Mouse (Mus musculus) CH12.LX (cell line): ENCODE results near the gene Zbp1. TPM values are rescaled to one million over a fixed set of nuclear protein-coding genes. Genes with fewer than 3 reads are reported as not detected.

ENCODE experiments used
- DNase-seq: peaks from one replicate; pipeline ENCODE4 v3.0.0-alpha.2; 2013; ENCODE audit errors: extremely low read depth
- H3K27ac ChIP-seq: 2 replicates; pipeline ENCODE4 v1.5.1; 2012; ENCODE audit warnings: low read depth, mild to moderate bottlenecking, control low read depth, moderate library complexity; ENCODE audit not compliant: insufficient read depth
- H3K27me3 ChIP-seq: replicated peaks from 2 replicates; pipeline ENCODE3; 2012; ENCODE audit warnings: inconsistent platforms
- H3K36me3 ChIP-seq, 2 experiments: replicated peaks in 1 of 2; 2 replicates each; pipeline versions ENCODE3 to v1.6.1; 2012; ENCODE audit warnings: inconsistent platforms in 1 of 2, low read length in 1 of 2, mild to moderate bottlenecking in 1 of 2, mixed read lengths in 1 of 2, moderate library complexity in 1 of 2; ENCODE audit not compliant: control insufficient read depth in 1 of 2, insufficient read depth in 1 of 2
- H3K4me1 ChIP-seq, 2 experiments: 2 replicates each; pipeline ENCODE4 v1.6.1; 2012; ENCODE audit warnings: inconsistent platforms in 1 of 2, moderate library complexity in 1 of 2; ENCODE audit not compliant: insufficient read depth in 2 of 2, control insufficient read depth in 1 of 2
- H3K4me2 ChIP-seq: 2 replicates; pipeline ENCODE4 v1.6.1; 2012; ENCODE audit warnings: low read depth, mild to moderate bottlenecking, control low read depth; ENCODE audit not compliant: poor library complexity, insufficient read depth, severe bottlenecking
- H3K4me3 ChIP-seq, 3 experiments: fragments of 150-350 bp in 1 of 3; sonication (generic) in 1 of 3; replicated peaks in 1 of 3; 2 replicates each; pipeline versions ENCODE3 to v1.5.1; 2011 to 2012; ENCODE audit warnings: low read depth in 2 of 3, low read length in 2 of 3, mild to moderate bottlenecking in 2 of 3, moderate library complexity in 2 of 3, control low read depth in 1 of 3, improper control_type of control experiment in 1 of 3, inconsistent platforms in 1 of 3, mixed read lengths in 1 of 3; ENCODE audit not compliant: poor library complexity in 1 of 3
- H3K79me2 ChIP-seq: replicated peaks from 2 replicates; pipeline ENCODE4 v1.6.1; 2012; ENCODE audit warnings: mild to moderate bottlenecking, moderate library complexity; ENCODE audit not compliant: control insufficient read depth, poor library complexity, insufficient read depth, severe bottlenecking; ENCODE audit errors: extremely low read depth
- H3K9ac ChIP-seq: 2 replicates; pipeline ENCODE4 v1.6.1; 2012; ENCODE audit warnings: low read depth, mild to moderate bottlenecking, control low read depth, moderate library complexity; ENCODE audit not compliant: insufficient read depth
- H3K9me3 ChIP-seq: replicated peaks from 2 replicates; pipeline ENCODE3; 2012; ENCODE audit warnings: low read length, inconsistent platforms, mixed read lengths
- CHD1 ChIP-seq: IDR thresholded peaks from 2 replicates; pipeline ENCODE4 v1.6.1; 2012; ENCODE audit warnings: low read depth, low read length, improper control_type of control experiment, inconsistent platforms
- CTCF ChIP-seq, 2 experiments: IDR thresholded peaks in 1 of 2; conservative IDR thresholded peaks in 1 of 2; 2 replicates each; pipeline ENCODE4 v1.5.1; 2011 to 2012; ENCODE audit warnings: low read depth in 2 of 2, low read length in 2 of 2, improper control_type of control experiment in 1 of 2, inconsistent platforms in 1 of 2, mild to moderate bottlenecking in 1 of 2, moderate library complexity in 1 of 2
- E2F4 ChIP-seq: IDR thresholded peaks from 2 replicates; pipeline ENCODE4 v1.6.1; 2011; ENCODE audit warnings: low read depth, low read length, improper control_type of control experiment; ENCODE audit not compliant: insufficient replicate concordance
- ELF1 ChIP-seq: IDR thresholded peaks from 2 replicates; pipeline ENCODE4 v1.6.1; 2014; ENCODE audit warnings: low read depth, mild to moderate bottlenecking, inconsistent platforms, low read length, improper control_type of control experiment
- GABPA ChIP-seq: IDR thresholded peaks from 2 replicates; pipeline ENCODE4 v1.6.1; 2012; ENCODE audit warnings: low read depth, low read length, improper control_type of control experiment, inconsistent platforms; ENCODE audit not compliant: insufficient replicate concordance
- JUND ChIP-seq: conservative IDR thresholded peaks from 2 replicates; pipeline ENCODE4 v1.6.1; 2011; ENCODE audit warnings: low read depth, low read length, improper control_type of control experiment
- KAT2A ChIP-seq: IDR thresholded peaks from 2 replicates; pipeline ENCODE4 v1.6.1; 2012; ENCODE audit warnings: low read length, improper control_type of control experiment, inconsistent platforms; ENCODE audit not compliant: insufficient replicate concordance
- MAFK ChIP-seq: IDR thresholded peaks from 2 replicates; pipeline ENCODE4 v1.6.1; 2011; ENCODE audit warnings: low read length, improper control_type of control experiment; ENCODE audit not compliant: insufficient replicate concordance
- MYC ChIP-seq: IDR thresholded peaks from 2 replicates; pipeline ENCODE4 v1.6.1; 2011; ENCODE audit warnings: low read depth, mild to moderate bottlenecking, improper control_type of control experiment, low read length
- NELFE ChIP-seq: IDR thresholded peaks from 2 replicates; pipeline ENCODE4 v1.6.1; 2011; ENCODE audit warnings: low read depth, low read length, improper control_type of control experiment
- NRF1 ChIP-seq: IDR thresholded peaks from 2 replicates; pipeline ENCODE4 v1.6.1; 2014; ENCODE audit warnings: low read depth, mild to moderate bottlenecking, inconsistent platforms, low read length, improper control_type of control experiment, moderate library complexity
- SIN3A ChIP-seq: IDR thresholded peaks from 2 replicates; pipeline ENCODE4 v1.6.1; 2012; ENCODE audit warnings: low read length, improper control_type of control experiment, inconsistent platforms
- SMC3 ChIP-seq: IDR thresholded peaks from 2 replicates; pipeline ENCODE4 v1.6.1; 2011; ENCODE audit warnings: low read depth, low read length, improper control_type of control experiment
- TBP ChIP-seq: conservative IDR thresholded peaks from 2 replicates; pipeline ENCODE4 v1.6.1; 2011; ENCODE audit warnings: low read depth, low read length, improper control_type of control experiment
- UBTF ChIP-seq: IDR thresholded peaks from 2 replicates; pipeline ENCODE4 v1.6.1; 2012; ENCODE audit warnings: low read depth, mild to moderate bottlenecking, inconsistent platforms, low read length, improper control_type of control experiment, moderate library complexity
- ZKSCAN1 ChIP-seq: IDR thresholded peaks from 2 replicates; pipeline ENCODE4 v1.6.1; 2012; ENCODE audit warnings: low read depth, inconsistent platforms, low read length, improper control_type of control experiment, borderline replicate concordance
- ZMIZ1 ChIP-seq: IDR thresholded peaks from 2 replicates; pipeline ENCODE4 v1.6.1; 2012; ENCODE audit warnings: low read depth, mild to moderate bottlenecking, inconsistent platforms, low read length, improper control_type of control experiment
- dilution Hi-C: fragments of 300-500 bp; cut with MboI; formaldehyde crosslinking; loops from 2 replicates; pipeline ENCODE4 v1.14.3; 2020; ENCODE audit warnings: low sequenced_read_pairs; ENCODE audit not compliant: extremely low pct_unique_long_range_greater_than_20kb, extremely low pct_ligation_motif_present
- in situ Hi-C: fragments of 300-500 bp; cut with MboI; formaldehyde crosslinking; loops from 3 replicates; pipeline ENCODE4 v1.14.3; 2019; ENCODE audit warnings: low sequenced_read_pairs, low pct_ligation_motif_present, low pct_unique_long_range_greater_than_20kb, mixed read lengths
- polyA plus RNA-seq: library from polyadenylated mRNA; unstranded; fragments of >175 nt; gene quantifications from 2 replicates; pipeline ENCODE4 v1.2.1, GENCODE M21; 2012; ENCODE audit warnings: low read depth; ENCODE audit not compliant: insufficient read length
- total RNA-seq, 2 experiments: library from RNA; depleted of rRNA; stranded (reverse); fragments of 300-350 nt in 1 of 2; fragments of >200 nt in 1 of 2; gene quantifications; 2 replicates each; pipeline ENCODE4 v1.2.3; 2012 to 2014

The Zbp1 gene
- total and polyA plus RNA-seq, 3 experiments = 8.1 to 9.8 (median 8.7) TPM

DNA sequence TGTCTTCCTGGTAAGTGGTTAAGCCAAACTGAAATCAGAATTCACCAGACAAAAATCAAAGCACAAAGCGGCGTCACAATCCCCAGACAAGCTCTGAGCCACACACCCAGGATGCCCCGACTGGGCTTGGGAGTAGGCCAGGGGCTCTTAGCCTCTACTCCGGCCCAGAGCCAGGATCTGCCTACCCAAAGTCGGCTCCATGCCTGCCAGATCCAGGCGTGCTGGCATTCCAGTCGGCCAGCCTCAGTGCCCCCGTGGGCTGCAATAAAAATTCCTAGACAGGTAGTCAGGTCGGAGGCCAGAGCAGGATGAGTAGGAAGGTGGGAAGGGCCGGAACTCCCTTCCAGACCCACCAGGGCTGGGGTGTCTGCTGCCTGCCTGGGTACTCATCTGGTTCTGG is 42.8 kb upstream of the Zbp1 start:
- no peak overlapping the region for H3K4me2 ChIP-seq

DNA sequence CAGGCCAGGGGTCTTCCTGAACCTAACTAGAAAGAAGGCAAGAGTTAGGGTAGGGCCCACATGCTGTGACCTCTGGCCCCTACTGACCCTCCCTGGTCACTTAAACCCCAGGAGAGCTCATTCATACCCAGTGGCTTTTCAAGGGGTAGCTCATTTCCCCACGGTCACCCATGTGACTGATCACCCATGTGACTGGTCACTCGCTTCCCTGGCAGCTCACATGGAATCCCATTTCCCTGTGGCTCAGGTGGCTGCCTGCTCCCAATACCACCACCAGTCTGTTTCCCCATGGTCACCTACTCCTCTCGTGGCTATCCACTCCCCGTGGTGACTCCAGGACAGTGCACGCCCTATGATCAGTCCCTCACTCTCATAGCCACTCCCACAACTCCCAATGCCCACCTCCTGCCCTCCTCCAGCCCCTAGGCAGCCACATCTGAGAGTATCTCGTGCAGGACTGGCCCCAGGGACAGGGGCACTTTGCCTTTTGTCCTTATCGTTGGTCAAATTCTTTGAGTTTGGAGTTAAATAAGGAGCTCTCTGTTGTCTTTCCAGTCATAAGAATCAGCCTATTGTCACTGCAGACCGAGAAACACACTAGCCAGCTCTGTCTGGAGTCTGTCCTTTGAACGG is 39.9 kb upstream of the Zbp1 start:
- Histone ChIP-seq H3K4me2 (no peak overlapping the region), H3K9me3 (no peaks in the 10 kb centered on the region)
- no peak for DNase-seq
- no peak for TF ChIP-seq E2F4
- TF ChIP-seq, all 38 proteins: peak for 0
- in situ Hi-C loops = no loop called here
- H3K79me2 ChIP-seq = peaks cover 42% of the 10 kb centered on the region
- H3K4me3 ChIP-seq = no peak overlapping the region
- no peak overlapping the region for H3K9ac ChIP-seq
- no peak overlapping the region for H3K27ac ChIP-seq
- dilution Hi-C loops = no loop called here
- H3K4me1 ChIP-seq = peaks cover 30 to 61% of the 10 kb centered on the region in 2 experiments
- peaks cover 0 to 16% of the 10 kb centered on the region in 2 experiments for H3K36me3 ChIP-seq
- H3K27me3 ChIP-seq = no peaks in the 10 kb centered on the region

More for the DNA sequence above, 42.8 kb upstream of the Zbp1 start:
- Histone ChIP-seq H3K36me3 (peaks cover 0 to 11% of the 10 kb centered on the region in 2 experiments), H3K4me3 (no peak overlapping the region), H3K9ac (no peak overlapping the region), H3K9me3 (no peaks in the 10 kb centered on the region), H3K27ac (no peak overlapping the region), H3K27me3 (no peaks in the 10 kb centered on the region), H3K4me1 (peaks cover 50 to 90% of the 10 kb centered on the region in 2 experiments), H3K79me2 (peaks cover 52% of the 10 kb centered on the region)
- in situ Hi-C loops = no loop called here
- TF ChIP-seq SMC3 (no peak), CHD1 (no peak), ZKSCAN1 (no peak), TBP (no peak), ELF1 (no peak), CTCF (conservative IDR thresholded peaks at IDR 0.05 in 1 of 2, IDR thresholded peaks at IDR 0.05 in 1 of 2; ENCODE audit: low read depth in 2 of 2, low read length in 2 of 2) (no peak), MYC (no peak), ZMIZ1 (no peak), GABPA (no peak), MAFK (no peak), SIN3A (no peak), E2F4 (no peak), KAT2A (no peak), JUND (no peak), NELFE (no peak), NRF1 (no peak), UBTF (no peak)
- dilution Hi-C loops = no loop called here
- DNase-seq = no peak
